Mouse (Mus musculus): ENCODE data around the gene Zp3r.
"Not testable (repeated sequence)": the region's sequence is repeated elsewhere in the genome, so short reads cannot be mapped to it uniquely, and the experiment has no call there.

Zp3r gene

GRCm38 (mm10) chr1:130629521-130629920 is at the start of gene Zp3r:
Zp3r (minus strand) TSS chr1:130629621.
- CTCF ChIA-PET: no interaction called here

DNA sequence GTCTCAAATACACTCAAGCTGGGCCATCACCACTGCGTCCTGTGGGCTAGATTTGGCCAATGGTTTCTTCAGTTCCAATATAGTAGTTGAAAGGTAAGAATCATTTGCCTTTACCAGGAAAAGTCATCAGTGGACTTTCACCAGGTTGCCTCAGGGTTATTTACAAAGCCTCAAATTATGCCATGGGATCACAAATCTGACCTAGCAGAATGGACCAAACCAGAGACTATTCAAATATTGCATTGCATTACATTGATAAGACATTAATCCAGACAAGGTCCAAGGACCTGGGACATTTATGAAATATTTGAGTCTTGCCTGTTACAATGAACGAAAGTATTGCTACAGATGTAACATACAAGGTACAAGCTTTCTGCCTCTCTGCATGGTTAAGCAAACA is 49.1 kb upstream of the Zp3r start:
- CTCF ChIA-PET: no interaction called here

DNA sequence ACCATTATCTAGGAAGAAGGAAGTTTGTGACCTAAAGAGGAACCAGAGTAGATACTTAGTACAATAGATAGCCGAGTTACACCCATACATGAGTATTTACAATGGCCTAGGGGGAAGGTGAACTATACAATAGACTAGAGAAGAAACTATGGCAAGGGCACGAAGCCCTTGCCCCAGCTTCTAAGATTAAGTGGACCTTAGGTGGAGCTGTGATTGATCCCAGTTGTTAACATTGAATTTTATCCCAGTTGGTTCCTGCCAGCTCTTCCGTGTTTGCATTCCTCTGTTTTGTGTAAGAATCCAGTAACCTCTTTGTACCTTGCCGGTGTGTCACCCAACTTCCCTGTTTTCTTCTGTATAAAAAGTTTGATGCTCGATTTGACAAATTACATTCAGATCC is 34.2 kb upstream of the Zp3r start:
- CTCF ChIA-PET: not testable (repeated sequence)

DNA sequence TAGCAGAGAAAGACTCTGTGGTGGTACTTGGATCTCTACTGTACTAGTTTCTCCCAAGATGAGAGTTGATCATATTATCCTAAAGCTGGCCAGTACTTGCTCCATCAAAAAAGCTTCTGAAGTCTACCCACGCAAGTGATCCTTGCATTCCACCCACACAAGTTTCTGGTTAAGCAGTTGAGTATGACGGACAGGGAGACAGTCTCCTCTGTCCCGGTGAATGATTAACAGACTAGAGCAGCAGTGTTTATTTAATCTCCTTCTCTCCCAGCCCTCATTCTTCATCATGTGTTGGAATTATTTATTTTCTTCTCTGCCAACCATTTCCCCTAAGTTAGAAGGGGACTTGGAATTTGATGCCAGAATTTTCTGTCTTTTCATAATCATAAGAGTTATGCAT is 32.0 kb upstream of the Zp3r start, which contains the start of gene C4bp:
Gene C4bp (minus strand): TSS at position 179 of the 400 bp plus-strand sequence.
- CTCF ChIA-PET: no interaction called here

GRCm38 (mm10) chr1:130659641-130660040 is 30.2 kb upstream of the Zp3r start:
- CTCF ChIA-PET: interaction anchor here (0.6 kb wide), 1 partner anchor 421 kb away, joined by 7 read pairs; no protein-coding TSS in a partner anchor

DNA sequence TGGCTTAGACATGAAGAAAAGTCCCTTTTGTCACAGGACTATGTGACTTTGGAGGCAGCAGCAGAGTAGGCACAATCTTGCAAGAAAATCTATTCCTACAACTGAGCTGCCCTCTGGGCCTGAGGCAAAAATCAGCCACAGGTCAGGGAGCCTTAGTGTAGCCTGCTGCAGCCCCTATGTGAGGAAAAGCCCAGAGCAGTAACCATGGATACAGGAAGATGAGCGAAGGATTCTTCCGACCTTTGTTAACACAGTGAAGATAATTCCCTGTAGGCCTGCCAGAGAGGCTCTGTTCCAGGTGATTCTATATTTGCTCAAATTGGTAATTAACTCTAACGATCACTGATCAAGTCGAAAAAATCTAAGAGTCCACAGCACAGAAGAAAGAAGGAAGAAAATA is 14.7 kb upstream of the Zp3r start:
- CTCF ChIA-PET: no interaction called here

DNA sequence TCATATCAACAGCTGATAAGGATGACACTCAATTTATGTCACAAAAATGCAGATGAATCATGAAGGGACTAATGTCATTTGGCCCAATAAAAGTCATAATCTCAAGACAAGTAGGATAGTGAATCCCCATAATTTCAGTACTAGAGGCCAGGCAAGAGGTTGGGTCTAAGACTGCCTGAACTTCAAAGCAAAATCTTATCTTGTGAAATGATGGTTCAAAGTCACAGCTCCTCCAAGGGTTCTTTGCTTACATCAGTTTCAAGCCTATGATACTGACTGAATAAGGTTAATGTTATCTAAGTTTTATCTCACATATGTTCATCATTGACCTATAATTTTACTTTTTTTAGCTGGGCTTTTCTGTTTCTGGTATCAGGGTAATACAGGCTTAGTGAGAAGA is 11.5 kb upstream of the Zp3r start:
- CTCF ChIA-PET: no interaction called here

DNA sequence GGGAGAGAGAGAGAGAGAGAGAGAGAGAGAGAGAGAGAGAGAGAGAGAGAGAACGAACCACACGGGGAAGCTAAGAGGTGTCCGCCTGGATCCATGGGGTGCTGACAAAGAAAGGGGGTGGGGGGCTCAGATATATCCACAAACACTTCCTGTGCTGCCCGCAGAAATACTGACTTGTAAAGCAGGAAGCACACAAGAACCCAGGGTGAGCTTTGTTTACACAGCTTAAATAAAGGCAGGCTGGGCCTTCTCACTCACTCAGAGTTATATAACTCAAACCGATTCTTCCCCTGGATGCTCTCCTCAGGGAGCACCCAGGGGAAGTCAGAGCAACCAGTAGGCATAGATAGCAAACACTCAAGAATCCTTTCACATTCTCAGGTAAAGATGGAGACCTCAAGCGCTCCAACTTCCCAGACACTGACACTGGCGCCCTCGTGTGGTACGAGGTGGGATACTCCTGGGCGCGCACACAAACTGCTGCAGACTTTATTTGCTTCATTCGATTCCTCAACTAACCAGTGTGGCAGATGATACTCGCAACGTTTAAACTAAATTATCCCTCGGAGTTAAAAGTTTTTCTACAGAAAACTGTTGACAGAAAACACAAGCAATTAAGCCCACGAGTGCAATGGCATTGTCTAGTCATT is 4.5 kb upstream of the Zp3r start:
- CTCF ChIA-PET: interaction anchor here (0.6 kb wide), 4 partner anchors 258 to 573 kb away, joined by 3 to 6 read pairs (median 4); no protein-coding TSS in a partner anchor

DNA sequence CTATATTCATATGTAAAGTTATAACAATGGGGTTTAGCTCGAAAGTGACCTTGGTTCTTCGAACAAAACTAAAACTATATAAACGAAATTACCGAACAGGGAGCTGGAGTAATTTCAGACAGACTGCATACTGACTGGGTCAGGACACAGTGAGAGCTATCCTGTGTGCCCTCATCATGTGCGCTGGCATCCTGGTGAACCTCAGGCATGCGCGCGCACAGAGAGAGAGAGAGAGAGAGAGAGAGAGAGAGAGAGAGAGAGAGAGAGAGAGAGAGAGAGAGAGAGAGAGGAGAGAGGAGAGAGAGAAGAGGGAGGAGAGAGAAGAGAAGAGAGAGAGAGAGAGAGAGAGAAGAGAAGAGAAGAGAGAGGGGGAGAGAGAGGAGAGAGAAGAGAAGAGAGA is 3.9 kb upstream of the Zp3r start:
- CTCF ChIA-PET: interaction anchor here (0.6 to 1.2 kb wide), 4 partner anchors 34 to 521 kb away, joined by 4 to 23 read pairs (median 12); no protein-coding TSS in a partner anchor

GRCm38 (mm10) chr1:130596291-130596690 is 33.1 kb downstream of the Zp3r start:
- CTCF ChIA-PET: no interaction called here

DNA sequence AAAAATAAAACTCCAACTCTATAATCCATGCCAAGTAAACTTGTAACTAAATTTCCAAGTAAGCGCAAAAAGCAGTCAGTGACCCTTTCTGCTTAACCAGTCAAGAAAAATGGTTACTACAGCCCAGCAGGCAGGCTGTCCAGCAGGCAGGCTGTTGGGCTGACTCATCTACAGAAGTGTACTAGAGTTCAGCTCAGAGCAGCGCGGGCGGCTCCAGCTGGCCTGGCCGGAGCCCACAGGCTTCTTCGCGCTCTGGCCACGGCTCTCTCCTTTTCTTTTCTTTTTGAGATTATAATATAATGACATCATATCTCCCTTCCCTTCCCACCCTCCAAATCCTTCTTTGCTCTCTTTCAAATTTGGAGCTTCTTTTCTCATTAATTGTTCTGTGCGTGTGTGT is 40.8 kb downstream of the Zp3r start:
- CTCF ChIA-PET: no interaction called here

DNA sequence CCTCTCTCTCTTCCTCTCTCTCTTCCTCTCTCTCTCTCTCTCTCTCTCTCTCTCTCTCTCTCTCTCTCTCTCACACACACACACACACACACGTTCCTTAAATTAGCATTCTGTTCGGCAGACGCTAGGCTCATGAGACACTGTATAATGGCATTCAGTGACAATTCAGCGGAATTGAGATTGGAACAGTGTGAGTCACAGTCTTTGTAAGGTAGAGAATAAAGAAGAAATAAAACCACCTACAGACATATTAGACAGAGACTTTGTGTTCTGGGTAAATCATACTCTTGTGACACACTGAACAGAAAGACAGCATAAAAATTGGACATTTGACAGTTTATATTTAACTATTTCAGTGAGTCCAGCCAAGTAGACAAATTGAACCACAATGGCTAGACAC is 53.0 kb downstream of the Zp3r start:
- CTCF ChIA-PET: no interaction called here

DNA sequence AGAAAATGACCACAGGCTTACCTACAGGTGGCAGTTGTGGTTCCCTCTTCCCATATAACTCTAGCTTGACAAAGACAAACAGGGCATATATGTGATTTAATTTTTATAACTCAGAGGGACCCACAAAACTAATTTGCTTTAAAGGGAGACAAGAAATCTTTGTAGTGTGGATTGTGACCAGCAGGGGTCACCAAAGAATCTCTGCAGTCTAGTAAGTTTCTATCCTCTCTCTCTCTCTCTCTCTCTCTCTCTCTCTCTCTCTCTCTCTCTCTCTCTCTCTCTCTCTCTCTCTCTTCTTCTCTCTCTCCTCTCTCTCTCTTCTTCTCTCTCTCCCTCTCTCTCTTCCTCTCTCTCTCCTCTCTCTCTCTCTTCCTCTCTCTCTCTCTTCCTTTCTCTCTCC is 53.5 kb downstream of the Zp3r start:
- CTCF ChIA-PET: interaction anchor here (0.7 to 0.9 kb wide), 2 partner anchors 12 to 54 kb away, joined by 3 read pairs; no protein-coding TSS in a partner anchor

GRCm38 (mm10) chr1:130551407-130552249 is 77.8 kb downstream of the Zp3r start:
- CTCF ChIA-PET: no interaction called here

- CTCF ChIA-PET: interaction anchor here (0.6 to 1.3 kb wide), 2 partner anchors 76 to 566 kb away, joined by 4 to 10 read pairs; no protein-coding TSS in a partner anchor
Observed at GRCm38 (mm10) chr1:130550242-130551167, 78.9 kb downstream of the Zp3r start.

GRCm38 (mm10) chr1:130549698-130550097 is 79.7 kb downstream of the Zp3r start:
- CTCF ChIA-PET: interaction anchor here (0.6 to 1.3 kb wide), 2 partner anchors 75 to 567 kb away, joined by 4 to 10 read pairs; no protein-coding TSS in a partner anchor

GRCm38 (mm10) chr1:130549160-130549559 is 80.3 kb downstream of the Zp3r start:
- CTCF ChIA-PET: no interaction called here

DNA sequence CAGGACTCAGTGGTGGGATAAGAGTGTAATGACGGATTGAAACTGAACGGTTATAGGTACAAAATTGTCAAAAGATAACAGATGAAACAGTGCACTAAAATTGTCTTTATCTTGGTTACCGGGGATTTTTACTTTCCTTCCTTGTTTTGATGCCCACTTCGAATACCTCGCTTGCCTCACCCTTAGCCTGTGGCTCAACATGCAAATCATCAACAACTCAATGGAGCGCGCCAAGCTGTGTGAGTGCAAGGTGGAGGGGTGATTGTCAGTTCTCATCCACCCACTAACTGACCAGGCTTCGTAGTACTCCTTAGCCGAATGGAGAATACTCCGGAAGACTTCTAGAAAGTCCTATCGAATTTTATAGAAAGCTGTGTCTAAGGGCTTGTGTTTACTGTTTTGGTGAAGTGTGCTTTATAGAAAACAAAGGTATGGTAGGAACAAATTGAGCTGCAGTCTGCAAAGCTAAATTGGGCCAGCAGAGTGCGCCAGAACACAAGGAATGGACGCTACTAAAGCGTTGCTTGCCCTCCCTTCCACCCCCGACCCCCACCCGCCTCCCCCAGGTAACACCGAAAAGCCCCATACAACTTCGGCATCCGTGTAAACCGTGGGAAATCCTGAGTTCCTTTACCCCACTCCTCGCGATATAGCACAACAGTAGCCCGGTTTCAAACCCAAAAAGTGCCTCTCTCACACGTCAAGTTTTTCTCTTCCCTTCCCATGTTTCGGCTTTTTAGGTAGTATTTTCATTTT is 81.6 kb downstream of the Zp3r start:
- CTCF ChIA-PET: no interaction called here

All from spleen, embryonic (tissue).